Mouse (Mus musculus): ENCODE measurements around the gene 1700008O03Rik. TPM values are rescaled to one million over a fixed set of nuclear protein-coding genes. Genes with fewer than 3 reads are reported as not detected.

Gene 1700008O03Rik
- total RNA-seq, 2 experiments from 2014 or later: 2.0 to 2.1 TPM

DNA sequence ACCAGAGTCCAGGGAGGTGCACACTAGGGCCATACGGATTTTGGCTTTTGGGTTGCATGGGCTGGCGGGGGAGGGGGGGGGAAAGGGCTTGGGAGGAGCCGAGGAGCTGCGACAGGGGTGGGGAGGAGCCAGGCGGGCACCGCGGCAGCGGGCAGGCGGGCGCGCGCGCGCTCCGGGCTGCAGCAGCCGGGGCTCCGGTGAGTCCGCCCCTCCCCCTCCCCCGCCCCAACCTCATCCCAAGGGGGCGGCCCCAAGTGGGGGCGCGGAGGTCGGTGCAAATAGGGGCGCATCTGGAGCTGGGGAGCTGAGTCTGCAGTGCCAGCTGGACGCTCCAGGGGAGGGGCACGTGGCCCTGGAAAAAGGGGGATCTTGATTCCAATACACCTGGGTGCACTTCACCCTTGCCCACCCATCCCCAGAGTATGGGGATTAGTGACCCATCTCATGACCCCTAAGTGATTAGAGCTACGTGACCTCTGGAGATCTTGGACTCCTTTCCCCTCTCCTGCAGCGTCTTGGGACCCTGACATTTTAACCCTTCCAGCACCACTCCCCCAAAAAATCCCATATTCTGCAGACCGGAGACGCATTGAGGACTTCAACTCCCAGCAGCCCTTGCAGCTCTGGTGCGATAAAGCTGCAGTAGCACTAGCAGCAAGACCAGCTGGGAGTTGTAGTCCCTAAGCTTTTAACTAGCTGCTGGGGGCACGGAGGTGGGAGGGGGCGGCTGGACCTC, 1.5 kb downstream of the 1700008O03Rik start, which contains the start of gene Syt3:
TSS of gene Syt3 (plus strand) at position 123 of the 736 bp plus-strand sequence.
- intact Hi-C loops (cut with DNase I): loop anchor here (5.0 kb wide), 1 partner anchor 58 kb away; no protein-coding TSS in a partner anchor
- peak; percentile 73 to 79 for DNase-seq (ENCODE audit: low spot score in 2 of 2)

DNA sequence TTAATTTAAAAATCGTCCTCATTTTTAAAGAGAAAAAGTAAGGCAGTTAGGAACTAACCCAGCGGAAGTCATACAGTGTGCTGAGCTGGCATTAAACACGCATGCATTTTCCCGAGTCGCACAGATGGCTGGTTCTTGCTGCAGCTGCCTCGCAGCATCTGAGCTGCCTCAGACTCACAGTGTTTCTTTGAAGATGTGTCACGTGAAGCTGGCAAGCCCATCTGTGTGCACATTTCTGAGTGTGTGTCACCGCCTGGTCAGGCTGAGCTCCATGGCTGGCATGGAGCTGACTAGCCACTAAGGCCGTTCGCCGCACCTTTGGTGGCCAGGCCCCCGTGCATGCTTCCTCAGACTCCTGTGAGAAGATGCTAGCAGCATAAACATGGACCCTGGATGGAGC, 3.1 kb downstream of the 1700008O03Rik start:
- DNase-seq (ENCODE audit: low spot score in 2 of 2): peak; percentile 84
- intact Hi-C loops (cut with DNase I): loop anchor here (5.0 kb wide), 1 partner anchor 60 kb away; no protein-coding TSS in a partner anchor

DNA sequence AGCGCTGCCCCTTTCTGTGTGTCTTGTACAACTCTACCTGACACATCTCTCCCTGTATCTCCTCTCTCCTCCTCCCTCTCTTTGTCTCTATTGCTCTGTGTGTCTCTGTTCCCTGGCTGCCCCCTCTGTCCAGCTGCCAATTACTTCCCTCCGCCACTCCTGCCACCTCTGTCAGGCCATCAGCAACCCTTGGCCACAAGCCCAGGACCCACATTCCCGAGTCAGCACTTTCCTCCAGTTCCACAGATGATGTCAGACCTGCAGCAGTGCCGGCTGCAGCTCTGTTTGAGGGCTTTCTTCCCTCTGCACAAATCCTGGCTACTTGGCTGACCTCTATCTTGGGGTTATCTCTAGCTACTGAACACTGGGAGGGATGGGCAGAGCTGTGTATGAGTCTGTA, 7.3 kb downstream of the 1700008O03Rik start:
- intact Hi-C loops (cut with DNase I): no loop called here
- no peak for DNase-seq (ENCODE audit: low spot score in 2 of 2)

DNA sequence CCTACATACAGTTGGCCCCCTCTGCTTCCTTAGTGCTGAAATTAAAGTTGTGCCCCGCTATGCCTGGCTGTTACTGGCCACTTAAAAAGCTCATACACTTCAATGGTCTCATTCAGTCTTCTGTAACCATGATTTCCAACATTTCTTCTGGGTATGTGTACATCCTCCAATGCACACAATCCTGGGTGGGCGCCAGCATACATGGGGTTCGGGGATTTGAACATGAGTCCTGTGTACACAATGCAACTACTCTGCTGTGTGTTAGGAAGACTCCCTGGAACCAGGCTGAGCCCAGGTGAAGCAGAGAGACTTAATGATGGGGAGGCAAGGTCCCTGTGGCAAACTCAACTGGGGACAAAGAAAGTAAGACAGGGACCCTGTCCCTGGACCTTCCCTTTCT, 9.8 kb downstream of the 1700008O03Rik start:
- no peak for DNase-seq (ENCODE audit: low spot score in 2 of 2)
- intact Hi-C loops (cut with DNase I): no loop called here

DNA sequence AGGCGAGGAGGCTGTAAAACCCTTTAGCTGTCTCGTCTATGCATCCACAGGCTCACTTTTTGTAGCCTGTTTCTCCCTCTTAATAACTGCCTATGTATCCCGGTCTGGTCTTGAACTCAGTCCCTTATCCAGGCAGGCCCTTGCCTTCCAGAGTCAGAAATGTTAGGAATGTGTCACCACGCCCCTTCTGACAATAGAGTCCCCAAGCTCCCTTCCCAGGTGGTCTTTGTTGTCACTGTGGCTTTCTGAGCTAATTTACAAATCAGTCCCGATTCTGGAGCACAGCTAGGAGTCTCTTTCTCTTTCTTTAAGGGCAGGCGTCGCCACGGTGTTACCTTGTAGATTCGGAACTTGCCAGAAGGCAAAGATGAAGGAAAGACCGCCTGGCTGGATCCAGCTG, 10.4 kb downstream of the 1700008O03Rik start:
- intact Hi-C loops (cut with DNase I): no loop called here

DNA sequence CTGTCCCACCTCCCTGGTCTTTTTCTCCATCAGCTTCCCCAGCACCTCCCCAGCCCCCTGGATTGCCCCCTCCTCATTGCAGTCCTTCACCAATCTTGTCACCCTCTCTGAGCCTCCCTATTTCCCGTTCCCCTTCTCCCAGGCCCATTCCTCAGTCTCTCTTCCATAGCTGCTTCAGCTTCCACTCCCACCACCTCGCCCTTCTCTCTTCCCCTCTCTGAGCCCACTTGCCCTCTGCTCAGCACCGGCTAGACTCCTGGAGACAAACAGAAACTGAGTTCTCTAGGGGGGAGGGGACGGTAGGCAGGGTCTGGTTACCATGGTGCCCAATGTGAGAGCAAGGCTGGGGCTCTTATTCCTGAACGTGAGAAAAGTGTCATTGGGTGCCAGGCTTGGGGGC, 10.9 kb downstream of the 1700008O03Rik start:
- DNase-seq (ENCODE audit: low spot score in 2 of 2): no peak
- intact Hi-C loops (cut with DNase I): loop anchor here (5.0 kb wide), 1 partner anchor 93 kb away; the partner anchor contains the start of genes Aspdh and Josd2

More for the DNA sequence above, 10.4 kb downstream of the 1700008O03Rik start:
- no peak for DNase-seq (ENCODE audit: low spot score in 2 of 2)

DNA sequence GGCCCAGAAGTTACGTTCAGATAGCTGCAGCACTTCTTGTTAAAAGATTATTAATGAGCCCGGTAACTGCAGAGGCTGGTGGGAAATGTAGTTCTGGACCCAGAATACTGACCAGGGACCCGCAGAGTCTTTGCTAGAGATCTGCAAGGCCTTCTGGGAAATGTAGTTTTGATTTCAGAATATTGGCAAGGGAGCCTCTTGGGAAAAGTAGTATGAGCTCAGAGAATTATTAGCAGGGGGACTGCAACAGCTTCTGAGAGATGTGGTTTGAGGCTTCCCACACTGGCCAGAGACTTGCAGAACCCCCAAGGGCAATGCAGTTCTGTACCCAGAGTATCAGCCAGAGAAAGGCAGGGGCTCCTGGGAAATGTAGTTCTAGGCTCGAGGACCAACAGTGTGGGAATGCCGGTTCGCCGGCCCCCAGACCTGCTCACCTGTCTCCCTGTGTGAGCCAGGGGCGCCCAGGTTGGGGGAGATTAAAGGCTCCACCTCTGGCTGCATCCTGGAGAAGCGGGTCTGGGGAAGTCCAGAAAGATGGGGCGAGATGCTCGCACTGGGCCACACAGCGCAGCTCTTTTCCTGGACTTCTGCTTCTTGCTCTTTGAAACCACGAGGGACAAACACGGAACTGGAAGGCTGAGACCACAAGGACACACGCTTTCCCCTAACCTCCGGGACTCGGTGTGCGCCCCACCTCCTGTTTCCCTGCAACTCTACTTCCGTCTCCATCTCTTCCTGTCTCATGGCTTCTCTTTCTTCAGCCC, 11.5 kb downstream of the 1700008O03Rik start:
- DNase-seq (ENCODE audit: low spot score in 2 of 2): peak; percentile 87 to 88
- intact Hi-C loops (cut with DNase I): loop anchor here (5.0 kb wide), 1 partner anchor 93 kb away; the partner anchor contains the start of genes Aspdh and Josd2

DNA sequence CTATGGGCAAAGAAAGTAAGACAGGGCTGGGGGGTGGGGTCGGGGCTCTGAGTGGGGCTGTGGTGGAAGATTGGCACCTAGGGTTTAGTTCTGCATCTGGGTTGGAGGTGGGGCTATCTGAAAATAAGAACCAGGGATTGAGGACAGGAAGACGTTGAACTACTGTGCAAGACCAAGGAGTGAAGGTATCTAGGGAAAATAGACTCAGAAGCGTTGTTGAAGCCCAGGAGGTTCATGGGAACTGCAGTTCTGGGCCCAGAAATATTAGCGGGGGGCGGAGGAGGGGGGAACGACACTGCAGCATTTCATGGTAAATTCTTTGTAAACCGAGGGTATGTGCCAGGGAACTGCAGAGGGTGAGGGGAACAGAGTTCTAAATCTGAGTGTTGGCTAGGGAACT, 12.2 kb downstream of the 1700008O03Rik start:
- intact Hi-C loops (cut with DNase I): loop anchor here (5.0 kb wide), 1 partner anchor 94 kb away; the partner anchor contains the start of genes Aspdh and Josd2
- no peak for DNase-seq (ENCODE audit: low spot score in 2 of 2)

DNA sequence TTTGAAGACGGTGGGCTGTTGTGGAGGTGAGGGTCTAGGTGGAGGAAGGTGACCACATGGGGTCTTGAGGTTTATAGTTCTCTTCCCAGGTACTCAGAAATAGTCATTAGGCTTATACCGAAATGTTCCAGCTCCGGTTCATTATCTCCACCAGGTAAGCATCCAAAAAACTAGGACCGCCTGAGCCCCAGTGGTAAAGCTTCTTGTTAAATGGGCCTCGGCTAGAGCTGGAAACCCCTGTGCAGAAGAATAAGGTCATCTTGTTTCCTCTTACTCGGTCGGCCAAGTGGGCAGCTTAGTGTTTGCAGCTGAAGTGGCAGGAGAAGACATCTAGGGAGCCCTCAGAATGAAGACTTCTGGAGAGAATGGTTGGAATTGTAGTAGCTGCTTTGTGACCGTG, 12.9 kb downstream of the 1700008O03Rik start:
- DNase-seq (ENCODE audit: low spot score in 2 of 2): no peak
- intact Hi-C loops (cut with DNase I): loop anchor here (5.0 kb wide), 1 partner anchor 95 kb away; the partner anchor contains the start of genes Aspdh and Josd2

DNA sequence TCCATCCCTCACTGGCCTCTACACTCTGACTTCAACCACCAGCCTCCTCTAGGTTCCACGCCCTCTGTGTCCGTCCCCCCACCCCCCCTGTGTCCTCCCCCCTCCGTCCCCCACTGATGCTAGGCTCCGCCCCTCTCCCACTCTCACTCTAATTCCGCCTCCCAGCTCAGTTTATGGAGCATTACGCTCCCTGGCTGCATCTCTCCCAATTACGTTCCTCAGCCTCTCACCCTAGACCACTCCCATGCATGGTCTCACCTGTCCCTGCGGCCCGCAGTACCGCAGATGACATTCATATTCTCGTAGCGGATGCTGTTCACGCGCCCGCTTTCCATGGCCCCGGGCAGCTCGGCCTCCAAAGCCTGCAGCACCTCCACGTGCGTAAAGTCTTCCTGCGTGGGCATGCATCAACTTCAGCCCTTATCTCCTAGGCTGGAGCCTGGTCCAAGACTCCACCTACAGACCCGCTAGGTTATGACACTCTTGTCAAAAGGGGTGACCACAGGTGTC, 24.8 kb downstream of the 1700008O03Rik start:
- DNase-seq (ENCODE audit: low spot score in 2 of 2): peak; percentile 51 to 52
- intact Hi-C loops (cut with DNase I): loop anchor here (2.0 to 5.0 kb wide), 2 partner anchors 82 to 126 kb away; no protein-coding TSS in a partner anchor

DNA sequence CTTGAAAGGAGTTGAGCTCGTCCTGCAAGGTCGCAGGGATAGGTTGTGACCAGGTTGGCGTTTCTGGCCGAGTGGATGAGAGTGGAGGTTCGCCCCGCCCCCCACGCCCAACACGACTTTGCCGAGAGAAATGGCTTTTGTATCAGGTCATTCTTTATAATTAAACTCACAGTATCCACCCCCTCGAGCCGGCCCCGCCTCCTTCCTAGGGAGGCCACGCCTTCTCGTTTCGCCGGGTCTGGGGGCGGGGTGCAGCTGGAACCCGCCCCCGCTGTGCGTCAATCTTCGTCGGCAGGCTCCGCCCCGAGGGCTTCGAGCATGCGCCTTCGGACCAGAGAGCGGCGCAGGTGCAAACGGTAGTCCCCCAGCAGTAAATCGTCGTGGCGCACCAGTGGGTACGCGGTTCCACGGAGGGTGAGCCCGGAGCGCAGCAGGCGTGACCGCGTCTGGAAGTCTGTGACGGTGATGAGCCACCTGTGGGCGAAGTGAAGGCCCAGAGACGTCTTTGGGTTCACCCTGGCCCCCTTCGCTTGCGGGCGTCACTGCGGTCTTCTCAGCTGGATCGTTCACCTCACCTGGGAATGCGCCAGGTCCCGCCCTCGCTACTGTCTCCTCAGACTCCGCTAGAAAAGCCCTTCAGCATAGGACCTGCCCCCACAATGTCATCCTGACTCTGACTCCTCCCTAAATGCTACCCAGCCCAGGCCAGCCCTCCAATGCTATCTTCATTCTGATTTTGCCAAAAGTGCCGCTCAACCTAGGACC, 25.5 kb downstream of the 1700008O03Rik start:
- intact Hi-C loops (cut with DNase I): loop anchor here (2.0 to 5.0 kb wide), 2 partner anchors 83 to 127 kb away; no protein-coding TSS in a partner anchor
- peak; percentile 94 to 97 for DNase-seq (ENCODE audit: low spot score in 2 of 2)

DNA sequence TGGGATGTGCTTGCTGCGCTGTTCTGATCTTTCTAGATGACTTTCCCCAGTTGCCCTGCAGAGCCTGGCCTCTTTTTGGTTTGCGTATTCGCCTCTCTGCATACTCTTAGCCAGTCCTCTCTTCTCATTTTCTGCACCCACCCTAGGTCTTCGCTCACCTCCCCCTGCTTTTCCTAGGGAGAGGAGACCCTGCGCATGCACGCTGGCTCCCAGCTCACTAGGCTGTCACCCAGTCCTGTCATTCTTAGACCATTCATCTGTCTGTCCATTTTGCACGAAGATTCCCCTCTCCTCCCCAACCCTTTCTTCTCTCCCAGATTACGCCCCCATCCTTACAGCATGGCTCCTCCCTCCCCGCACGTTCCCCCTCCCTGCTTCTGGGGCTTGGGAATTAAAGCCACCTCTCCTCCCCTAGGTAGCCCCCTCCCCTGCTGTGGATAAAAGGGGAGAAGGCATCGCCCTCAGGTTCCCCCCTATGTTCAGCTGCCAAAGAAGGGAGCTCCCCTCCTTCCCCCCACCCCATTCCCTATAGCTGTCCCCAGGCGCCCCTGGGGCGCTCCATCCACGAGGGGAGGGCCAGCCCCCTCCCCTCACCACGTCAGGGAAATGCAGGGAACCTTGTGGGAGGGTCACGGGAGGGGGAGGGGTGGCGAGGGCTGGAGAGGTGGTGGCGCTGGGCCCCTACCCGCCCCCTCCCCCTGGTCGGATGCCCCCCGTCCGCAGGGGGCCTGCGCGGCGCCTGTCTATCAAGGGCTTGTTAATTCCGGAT, 26.6 kb downstream of the 1700008O03Rik start:
- intact Hi-C loops (cut with DNase I): no loop called here
- no peak for DNase-seq (ENCODE audit: low spot score in 2 of 2)

DNA sequence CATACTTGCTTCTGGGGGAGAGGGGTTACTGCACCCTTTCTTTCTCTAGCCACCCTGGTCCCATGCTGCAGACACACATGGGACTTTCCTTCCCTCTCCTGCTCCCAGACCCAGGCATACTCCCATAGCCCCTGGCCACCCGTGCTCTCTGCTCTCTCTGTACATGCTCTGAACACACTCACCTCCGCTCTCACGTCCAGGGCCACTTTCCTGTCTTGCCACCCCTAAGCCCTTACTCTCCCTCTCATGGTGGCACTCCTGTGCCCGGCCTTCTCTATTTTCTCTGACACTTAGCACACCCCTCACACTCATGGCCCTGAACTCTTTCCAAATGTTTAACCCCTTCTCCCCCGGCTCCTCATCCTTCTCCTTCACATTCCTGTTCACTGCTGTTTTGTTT, 27.6 kb downstream of the 1700008O03Rik start:
- DNase-seq (ENCODE audit: low spot score in 2 of 2): no peak

DNA sequence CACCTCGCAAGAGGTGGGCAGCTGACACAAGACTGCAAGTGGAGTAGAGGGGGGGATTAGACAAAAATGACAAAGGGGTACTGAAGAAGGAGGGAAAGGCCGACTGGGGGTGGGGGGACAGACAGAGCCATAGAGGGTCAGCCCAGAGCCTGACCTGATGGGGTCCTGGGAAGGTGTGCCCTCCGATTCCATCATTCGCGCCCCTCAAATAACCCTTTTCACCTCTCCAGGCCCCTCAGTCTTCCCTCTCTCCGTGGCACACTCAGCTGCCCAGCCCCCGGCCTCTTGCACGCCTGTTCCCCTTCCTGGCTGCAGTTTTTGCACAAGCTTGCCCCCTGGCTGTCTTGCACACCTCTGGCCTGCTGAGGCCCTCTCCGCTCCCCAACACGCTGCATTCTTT, 28.1 kb downstream of the 1700008O03Rik start:
- intact Hi-C loops (cut with DNase I): no loop called here
- no peak for DNase-seq (ENCODE audit: low spot score in 2 of 2)

More for the DNA sequence above, 27.6 kb downstream of the 1700008O03Rik start:
- intact Hi-C loops (cut with DNase I): no loop called here

DNA sequence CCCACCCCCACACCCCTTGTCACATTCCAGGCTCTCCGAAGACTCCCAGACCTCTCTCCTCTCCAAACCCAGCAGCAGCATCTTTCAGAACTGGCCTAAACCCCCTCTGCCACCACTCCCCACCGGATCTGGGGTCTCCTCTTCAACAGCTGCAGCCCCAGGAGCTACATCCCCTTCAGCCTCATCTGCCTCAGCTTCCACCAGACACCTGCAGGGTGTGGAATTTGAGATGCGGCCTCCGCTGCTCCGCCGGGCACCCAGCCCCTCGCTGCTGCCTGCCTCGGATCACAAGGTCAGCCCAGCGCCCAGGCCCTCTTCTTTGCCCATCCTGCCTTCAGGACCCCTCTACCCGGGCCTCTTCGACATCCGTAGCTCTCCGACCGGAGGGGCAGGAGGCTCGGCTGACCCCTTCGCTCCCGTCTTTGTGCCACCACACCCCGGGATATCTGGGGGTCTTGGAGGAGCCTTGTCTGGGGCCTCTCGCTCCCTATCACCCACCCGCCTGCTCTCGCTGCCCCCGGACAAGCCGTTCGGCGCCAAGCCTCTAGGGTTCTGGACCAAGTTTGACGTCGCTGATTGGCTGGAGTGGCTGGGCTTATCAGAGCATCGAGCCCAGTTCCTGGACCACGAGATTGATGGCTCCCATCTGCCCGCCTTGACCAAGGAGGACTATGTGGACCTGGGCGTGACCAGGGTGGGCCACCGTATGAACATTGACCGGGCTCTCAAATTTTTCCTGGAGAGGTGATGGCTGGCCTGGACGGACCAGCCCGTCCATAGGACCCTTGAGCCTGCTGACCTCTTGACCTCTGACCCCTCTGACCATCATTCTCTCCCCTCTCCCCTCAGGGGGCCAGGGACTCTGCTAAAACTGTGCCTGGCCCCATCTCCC, 28.8 kb downstream of the 1700008O03Rik start:
- intact Hi-C loops (cut with DNase I): no loop called here
- DNase-seq (ENCODE audit: low spot score in 2 of 2): no peak

DNA sequence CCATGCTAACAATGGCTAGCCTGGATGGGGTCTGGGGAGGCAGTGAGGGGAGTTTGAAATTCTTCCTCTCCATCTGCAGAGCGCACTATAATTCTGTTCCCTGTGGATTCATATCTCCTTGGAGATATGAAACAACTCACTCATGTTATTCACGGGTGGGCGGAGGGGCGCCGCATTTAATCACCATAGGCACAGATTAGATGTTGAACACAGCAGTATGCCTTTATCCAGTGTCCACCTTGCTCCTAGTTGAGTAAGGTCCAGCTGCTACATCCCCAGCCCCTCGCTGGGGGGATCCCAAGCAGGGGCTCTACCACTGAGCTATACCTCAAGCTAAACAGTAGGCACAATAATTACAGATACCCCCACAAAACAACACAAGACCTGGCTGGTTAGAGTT, 30.2 kb downstream of the 1700008O03Rik start:
- intact Hi-C loops (cut with DNase I): loop anchor here (2.0 kb wide), 1 partner anchor 15 kb away; no protein-coding TSS in a partner anchor
- DNase-seq (ENCODE audit: low spot score in 2 of 2): peak in 1 of 2 experiments; percentile 19

DNA sequence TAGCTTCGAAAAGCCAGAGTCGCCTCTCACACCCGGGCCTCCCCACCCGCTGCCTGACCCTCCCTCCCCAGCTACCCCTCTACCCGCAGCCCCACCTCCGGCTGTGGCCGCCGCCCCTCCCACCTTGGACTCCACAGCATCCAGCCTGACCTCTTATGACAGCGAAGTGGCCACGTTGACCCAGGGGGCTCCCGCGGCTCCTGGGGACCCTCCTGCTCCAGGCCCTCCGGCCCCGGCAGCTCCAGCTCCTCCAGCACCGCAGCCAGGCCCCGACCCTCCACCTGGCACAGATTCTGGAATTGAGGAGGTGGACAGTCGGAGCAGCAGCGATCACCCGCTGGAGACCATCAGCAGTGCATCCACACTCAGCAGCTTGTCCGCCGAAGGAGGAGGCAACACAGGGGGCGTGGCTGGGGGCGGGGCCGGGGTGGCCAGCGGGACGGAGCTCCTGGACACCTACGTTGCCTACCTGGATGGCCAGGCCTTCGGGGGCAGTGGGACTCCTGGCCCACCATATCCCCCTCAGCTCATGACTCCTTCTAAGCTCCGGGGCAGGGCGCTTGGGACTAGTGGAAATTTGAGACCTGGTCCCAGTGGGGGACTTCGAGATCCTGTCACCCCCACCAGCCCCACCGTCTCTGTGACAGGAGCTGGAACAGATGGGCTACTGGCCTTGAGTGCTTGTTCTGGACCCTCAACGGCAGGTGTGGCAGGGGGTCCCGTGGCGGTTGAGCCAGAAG, 31.8 kb downstream of the 1700008O03Rik start:
- intact Hi-C loops (cut with DNase I): loop anchor here (2.0 to 5.0 kb wide), 2 partner anchors 13 to 41 kb away; partner anchors contain the start of gene Shank1

More for the DNA sequence above, 31.8 kb downstream of the 1700008O03Rik start:
- peak in 1 of 2 experiments; percentile 29 for DNase-seq (ENCODE audit: low spot score in 2 of 2)
